Mouse (Mus musculus) heart, embryonic 14.5 days (tissue): ENCODE results near the gene Phc2. TPM values are rescaled to one million over a fixed set of nuclear protein-coding genes. Genes with fewer than 3 reads are reported as not detected.

Experiments
- ATAC-seq: fragments of 200-750 bp; cut with Nextera tagmentation; 2 replicates; pipeline ENCODE4 v1.8.0; 2017; ENCODE audit warnings: low read depth, moderate TSS enrichment; ENCODE audit not compliant: insufficient number of reproducible peaks, insufficient read depth, low FRiP score
- H3K27ac ChIP-seq, 2 experiments: fragments of 200-500 bp in 1 of 2; fragments of 300-500 bp in 1 of 2; sonication (generic) in 1 of 2; replicated peaks in 1 of 2; 2 replicates each; pipeline ENCODE4 v1.5.1; 2012 to 2014; ENCODE audit warnings: low read depth in 2 of 2, low read length in 2 of 2, control low read depth in 1 of 2, mild to moderate bottlenecking in 1 of 2, mixed read lengths in 1 of 2; ENCODE audit not compliant: control insufficient read depth in 1 of 2, insufficient read depth in 1 of 2
- H3K27me3 ChIP-seq: fragments of 300-500 bp; sonication (generic); 2 replicates; pipeline ENCODE4 v1.6.1; 2014; ENCODE audit warnings: mild to moderate bottlenecking, low read length, control low read depth; ENCODE audit not compliant: control insufficient read depth, insufficient read depth
- H3K36me3 ChIP-seq: fragments of 300-500 bp; sonication (generic); 2 replicates; pipeline ENCODE4 v1.6.1; 2014; ENCODE audit warnings: mild to moderate bottlenecking, control low read depth, low read length, mixed read lengths; ENCODE audit not compliant: control insufficient read depth, insufficient read depth
- H3K4me1 ChIP-seq, 2 experiments: fragments of 200-500 bp in 1 of 2; fragments of 300-500 bp in 1 of 2; sonication (generic) in 1 of 2; 2 replicates each; pipeline ENCODE4 v1.6.1; 2012 to 2014; ENCODE audit warnings: low read length in 2 of 2, control low read depth in 1 of 2, mixed read lengths in 1 of 2; ENCODE audit not compliant: control insufficient read depth in 2 of 2, insufficient read depth in 2 of 2
- H3K4me2 ChIP-seq: fragments of 300-500 bp; sonication (generic); 2 replicates; pipeline ENCODE4 v1.6.1; 2014; ENCODE audit warnings: mild to moderate bottlenecking, low read length
- H3K4me3 ChIP-seq, 2 experiments: fragments of 200-500 bp in 1 of 2; fragments of 300-500 bp in 1 of 2; sonication (generic) in 1 of 2; 2 replicates each; pipeline ENCODE4 v1.5.1; 2012 to 2014; ENCODE audit warnings: low read length in 2 of 2, mild to moderate bottlenecking in 2 of 2, control low read depth in 1 of 2, low read depth in 1 of 2, moderate library complexity in 1 of 2; ENCODE audit not compliant: control insufficient read depth in 1 of 2, insufficient read depth in 1 of 2
- H3K9ac ChIP-seq: fragments of 300-500 bp; sonication (generic); 2 replicates; pipeline ENCODE4 v1.6.1; 2014; ENCODE audit warnings: mild to moderate bottlenecking, low read length
- H3K9me3 ChIP-seq: fragments of 300-500 bp; sonication (generic); 2 replicates; pipeline ENCODE4 v1.6.1; 2016; ENCODE audit warnings: low read length, control low read depth; ENCODE audit not compliant: control insufficient read depth
- WGBS: fragments of 180-500 bp; shearing (Covaris S2); extraction: QIAGEN DNeasy Blood & Tissue Kit; methylation state at CpG from one replicate; pipeline ENCODE4 v1.1.7; 2014; 5-methylcytosine and 5-hydroxymethylcytosine counted together
- polyA plus RNA-seq: library from polyadenylated mRNA; unstranded; fragments of >200 nt; fragmentation: Nextera tagmentation; extraction: Ambion mirVana; gene quantifications from 2 replicates; pipeline ENCODE4 v1.2.1, GENCODE M21; 2014

The Phc2 gene
- polyA plus RNA-seq, 1 experiment from 2014 or later, result 42.5 TPM

GRCm38 (mm10) chr4:128682281-128682680 lies 27.8 kb downstream of the Phc2 start:
- H3K9ac ChIP-seq, result no peak overlapping the region
- H3K9me3 ChIP-seq, result 0 out of 2 replicates have a peak, but pooled peaks cover under 1% of the 10 kb centered on the region
- WGBS, result 88% methylated on average over 13 of the region's 13 CpGs
- no peak overlapping the region for H3K27ac ChIP-seq
- H3K4me3 ChIP-seq, result no peak overlapping the region
- no peak overlapping the region for H3K4me2 ChIP-seq
- peaks cover 3% of the 10 kb centered on the region; the same call in 1 of the 2 replicates for H3K27me3 ChIP-seq
- H3K36me3 ChIP-seq, result no peaks in the 10 kb centered on the region
- no peak for ATAC-seq
- peaks cover 0 to 3% of the 10 kb centered on the region in 2 experiments; a peak in 1 of 4 replicates for H3K4me1 ChIP-seq

GRCm38 (mm10) chr4:128683706-128684105 lies 29.2 kb downstream of the Phc2 start:
- ATAC-seq, result no peak

GRCm38 (mm10) chr4:128684108-128684507 lies 29.6 kb downstream of the Phc2 start:
- H3K9ac ChIP-seq, result no peak overlapping the region
- peaks cover 6% of the 10 kb centered on the region; the same call in 1 of the 2 replicates for H3K9me3 ChIP-seq
- no peak overlapping the region for H3K27ac ChIP-seq
- peaks cover 3% of the 10 kb centered on the region; the same call in 1 of the 2 replicates for H3K27me3 ChIP-seq
- H3K4me1 ChIP-seq, result peaks cover 0 to 3% of the 10 kb centered on the region in 2 experiments; a peak in 1 of 4 replicates
- 75% methylated on average over 11 of the region's 11 CpGs for WGBS
- H3K36me3 ChIP-seq, result no peaks in the 10 kb centered on the region
- ATAC-seq, result no peak
- H3K4me2 ChIP-seq, result no peak overlapping the region
- no peak overlapping the region for H3K4me3 ChIP-seq

More at GRCm38 (mm10) chr4:128683706-128684105, 29.2 kb downstream of the Phc2 start:
- Histone ChIP-seq H3K9me3 (peaks cover 6% of the 10 kb centered on the region; the same call in 1 of the 2 replicates), H3K36me3 (no peaks in the 10 kb centered on the region), H3K27ac (no peak overlapping the region), H3K27me3 (peaks cover 3% of the 10 kb centered on the region; the same call in 1 of the 2 replicates), H3K9ac (no peak overlapping the region), H3K4me2 (no peak overlapping the region), H3K4me3 (no peak overlapping the region), H3K4me1 (peaks cover 0 to 3% of the 10 kb centered on the region in 2 experiments; a peak in 1 of 4 replicates)
- WGBS, result 46% methylated on average over 3 of the region's 3 CpGs

- 59% methylated on average over 6 of the region's 6 CpGs for WGBS
Observed at GRCm38 (mm10) chr4:128688513-128688913, 34.0 kb downstream of the Phc2 start.

GRCm38 (mm10) chr4:128688976-128689375 lies 34.5 kb downstream of the Phc2 start:
- peaks cover 6% of the 10 kb centered on the region; the same call in 1 of the 2 replicates for H3K9me3 ChIP-seq
- H3K4me3 ChIP-seq, result no peak overlapping the region
- no peak overlapping the region for H3K9ac ChIP-seq
- no peak for ATAC-seq
- no peaks in the 10 kb centered on the region for H3K36me3 ChIP-seq
- WGBS, result 69% methylated on average over 9 of the region's 9 CpGs
- no peak overlapping the region for H3K4me2 ChIP-seq
- H3K27ac ChIP-seq, result no peak overlapping the region
- no peaks in the 10 kb centered on the region; a peak in 1 of 4 replicates for H3K4me1 ChIP-seq
- H3K27me3 ChIP-seq, result peaks cover 3% of the 10 kb centered on the region; the same call in 1 of the 2 replicates

More at GRCm38 (mm10) chr4:128688513-128688913, 34.0 kb downstream of the Phc2 start:
- no peaks in the 10 kb centered on the region; a peak in 1 of 4 replicates for H3K4me1 ChIP-seq
- H3K27me3 ChIP-seq, result peaks cover 3% of the 10 kb centered on the region; the same call in 1 of the 2 replicates
- ATAC-seq, result no peak
- no peaks in the 10 kb centered on the region for H3K36me3 ChIP-seq
- no peak overlapping the region for H3K4me3 ChIP-seq
- H3K27ac ChIP-seq, result no peak overlapping the region
- H3K9me3 ChIP-seq, result peaks cover 6% of the 10 kb centered on the region; the same call in 1 of the 2 replicates
- H3K4me2 ChIP-seq, result no peak overlapping the region
- no peak overlapping the region for H3K9ac ChIP-seq

GRCm38 (mm10) chr4:128689739-128690304 lies 35.3 kb downstream of the Phc2 start:
- Histone ChIP-seq H3K27me3 (peaks cover 3% of the 10 kb centered on the region; the same call in 1 of the 2 replicates), H3K4me2 (no peak overlapping the region), H3K36me3 (no peaks in the 10 kb centered on the region), H3K27ac (no peak overlapping the region), H3K9ac (no peak overlapping the region), H3K9me3 (peaks cover 6% of the 10 kb centered on the region; the same call in 1 of the 2 replicates), H3K4me3 (no peak overlapping the region), H3K4me1 (no peaks in the 10 kb centered on the region; a peak in 1 of 4 replicates)
- 75% methylated on average over 6 of the region's 6 CpGs for WGBS
- no peak for ATAC-seq

GRCm38 (mm10) chr4:128691195-128691594 lies 36.7 kb downstream of the Phc2 start:
- Histone ChIP-seq H3K36me3 (no peaks in the 10 kb centered on the region), H3K4me1 (no peaks in the 10 kb centered on the region; a peak in 1 of 4 replicates), H3K27ac (no peak overlapping the region), H3K4me2 (no peak overlapping the region), H3K4me3 (no peak overlapping the region), H3K9ac (no peak overlapping the region), H3K9me3 (peaks cover 6% of the 10 kb centered on the region; the same call in 1 of the 2 replicates), H3K27me3 (no peaks in the 10 kb centered on the region; the same call in 1 of the 2 replicates)
- WGBS, result 83% methylated on average over 4 of the region's 4 CpGs
- ATAC-seq, result no peak
